Mouse (Mus musculus) adrenal gland (tissue): ENCODE data around the gene Trim41.
"Not testable (repeated sequence)": the region's sequence is repeated elsewhere in the genome, so short reads cannot be mapped to it uniquely, and the experiment has no call there.

Experiments used
- intact Hi-C: fragments of 180-260 bp; cut with DNase I; formaldehyde crosslinking; loops from one replicate; pipeline ENCODE4 v1.15.1; 2025

Gene Trim41

GRCm38 (mm10) chr11:48838879-48839680 is 21.9 kb upstream of the Trim41 start:
- intact Hi-C loops = no loop called here

GRCm38 (mm10) chr11:48838181-48838797 is 21.1 kb upstream of the Trim41 start:
- intact Hi-C loops = no loop called here

GRCm38 (mm10) chr11:48837310-48838180 is 20.4 kb upstream of the Trim41 start:
- intact Hi-C loops = no loop called here

GRCm38 (mm10) chr11:48836990-48837309 is 19.8 kb upstream of the Trim41 start:
- intact Hi-C loops = no loop called here

GRCm38 (mm10) chr11:48835923-48836322 is 18.8 kb upstream of the Trim41 start:
- intact Hi-C loops = loop anchor here (2.0 kb wide), 1 partner anchor 17 kb away; no protein-coding TSS in a partner anchor

- intact Hi-C loops = loop anchor here (1.0 to 2.0 kb wide), 2 partner anchors 15 to 22 kb away; no protein-coding TSS in a partner anchor
Measured at GRCm38 (mm10) chr11:48833731-48834639, 16.8 kb upstream of the Trim41 start.

GRCm38 (mm10) chr11:48833078-48833730 is 16.1 kb upstream of the Trim41 start:
- intact Hi-C loops = no loop called here

GRCm38 (mm10) chr11:48831273-48831672 is 14.1 kb upstream of the Trim41 start:
- intact Hi-C loops = no loop called here

GRCm38 (mm10) chr11:48830279-48830678 is 13.1 kb upstream of the Trim41 start:
- intact Hi-C loops = no loop called here

- intact Hi-C loops = no loop called here
Measured at GRCm38 (mm10) chr11:48827926-48828325, 10.8 kb upstream of the Trim41 start.

- intact Hi-C loops = no loop called here
Measured at GRCm38 (mm10) chr11:48826752-48827096, 9.6 kb upstream of the Trim41 start.

GRCm38 (mm10) chr11:48825979-48826751 is 9.0 kb upstream of the Trim41 start, which contains the start of the genes Trim7 and Gm12184:
TSS of gene Trim7 (plus strand) at chr11:48826140.
TSS of gene Gm12184 (minus strand) at chr11:48826655.
- intact Hi-C loops = not testable (repeated sequence)

GRCm38 (mm10) chr11:48824311-48824830 is 7.2 kb upstream of the Trim41 start:
- intact Hi-C loops = no loop called here

GRCm38 (mm10) chr11:48823536-48823972 is 6.4 kb upstream of the Trim41 start:
- intact Hi-C loops = no loop called here

GRCm38 (mm10) chr11:48822768-48823512 is 5.8 kb upstream of the Trim41 start:
- intact Hi-C loops = no loop called here

GRCm38 (mm10) chr11:48821299-48821698 is 4.1 kb upstream of the Trim41 start:
- intact Hi-C loops = not testable (repeated sequence)

- intact Hi-C loops = no loop called here
Measured at GRCm38 (mm10) chr11:48820308-48820674, 3.1 kb upstream of the Trim41 start.

- intact Hi-C loops = loop anchor here (2.0 kb wide), 1 partner anchor 15 kb away; no protein-coding TSS in a partner anchor
Measured at GRCm38 (mm10) chr11:48819614-48820307, 2.6 kb upstream of the Trim41 start.
